Mouse (Mus musculus): ENCODE data around the gene Nat14. TPM values are rescaled to one million over a fixed set of nuclear protein-coding genes. Genes with fewer than 3 reads are reported as not detected.
A peak's percentile ranks its signal among the peaks of the same experiment; 100 is the strongest.

Nat14 gene
- polyA plus RNA-seq, 1 experiment from 2014 or later = 2.5 TPM

DNA sequence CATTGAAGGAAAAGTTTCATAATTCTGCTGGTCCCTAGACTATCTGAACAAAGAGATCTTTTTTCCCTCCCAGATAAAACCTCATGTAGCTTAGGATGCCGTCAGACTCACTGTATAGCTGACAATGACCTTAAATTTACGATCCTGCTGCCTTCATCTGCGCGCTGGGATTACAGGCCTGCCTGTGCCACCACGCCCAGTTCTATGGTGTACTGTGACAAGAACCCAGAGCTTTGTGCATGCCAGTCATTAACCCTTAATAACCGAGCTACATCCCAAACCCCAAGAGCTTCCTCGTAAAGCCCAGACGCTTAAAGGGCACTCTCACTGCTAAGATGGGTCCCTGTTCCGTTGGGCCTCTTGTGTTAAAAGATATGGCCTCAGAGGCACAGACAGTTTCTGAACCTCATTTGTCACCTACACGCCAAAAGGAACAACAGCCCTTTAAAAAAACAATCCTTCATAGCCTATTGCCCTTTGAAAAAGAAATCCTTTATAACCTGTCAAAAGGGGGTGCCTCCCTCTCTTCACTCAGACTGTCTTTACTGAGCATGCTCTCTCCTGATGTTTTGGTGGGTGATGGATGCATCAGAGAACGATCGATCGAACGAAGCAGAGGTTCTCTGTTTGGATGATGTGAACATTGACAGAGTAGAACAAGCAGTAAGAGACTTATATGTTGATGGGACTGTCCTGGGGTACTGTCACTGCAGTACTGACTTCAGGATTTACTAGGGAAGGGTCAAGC is 6.0 kb upstream of the Nat14 start:
- Histone ChIP-seq H3K27ac (ENCODE audit: low read length) (peak overlapping the region; percentile 97), H3K36me3 (ENCODE audit: control insufficient read depth, insufficient read depth, low read length) (peaks cover 19% of the 10 kb centered on the region), H3K9ac (ENCODE audit: low read length) (peak overlapping the region; percentile 96), H3K27me3 (ENCODE audit: control insufficient read depth, insufficient read depth, low read depth, low read length) (no peaks in the 10 kb centered on the region), H3K4me1 (replicated peaks; ENCODE audit: control insufficient read depth, insufficient read depth, low read length) (peaks cover 14% of the 10 kb centered on the region), H3K4me2 (ENCODE audit: low read depth, low read length) (peak overlapping the region; percentile 91), H3K4me3 (ENCODE audit: low read length) (peak overlapping the region; percentile 77), H3K9me3 (ENCODE audit: control insufficient read depth, low read length) (no peaks in the 10 kb centered on the region)
- ATAC-seq (ENCODE audit: low read depth) = peak; percentile 59
- 13% methylated on average over 14 of the region's 14 CpGs for WGBS

DNA sequence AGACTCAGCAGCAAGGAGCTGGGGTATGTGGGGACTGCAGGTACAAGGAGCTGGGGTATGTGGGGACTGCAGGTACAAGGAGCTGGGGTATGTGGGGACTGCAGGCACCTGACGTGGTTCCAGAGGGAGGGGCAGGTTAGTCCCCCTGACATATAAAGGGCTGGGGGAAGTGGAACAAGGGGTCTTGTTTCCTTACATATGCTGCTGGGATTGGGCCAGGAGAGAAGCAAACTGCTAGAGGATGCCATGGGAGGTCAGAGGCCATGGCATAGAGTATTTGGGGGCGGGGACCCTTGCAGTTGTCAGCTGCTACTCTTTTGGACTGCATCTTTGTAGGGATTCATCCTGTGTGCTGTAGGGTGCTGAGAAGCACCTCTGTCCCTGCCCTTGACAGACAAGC is 4.3 kb upstream of the Nat14 start:
- no peak overlapping the region for H3K9ac ChIP-seq (ENCODE audit: low read length)
- 97% methylated on average over 2 of the region's 2 CpGs for WGBS

DNA sequence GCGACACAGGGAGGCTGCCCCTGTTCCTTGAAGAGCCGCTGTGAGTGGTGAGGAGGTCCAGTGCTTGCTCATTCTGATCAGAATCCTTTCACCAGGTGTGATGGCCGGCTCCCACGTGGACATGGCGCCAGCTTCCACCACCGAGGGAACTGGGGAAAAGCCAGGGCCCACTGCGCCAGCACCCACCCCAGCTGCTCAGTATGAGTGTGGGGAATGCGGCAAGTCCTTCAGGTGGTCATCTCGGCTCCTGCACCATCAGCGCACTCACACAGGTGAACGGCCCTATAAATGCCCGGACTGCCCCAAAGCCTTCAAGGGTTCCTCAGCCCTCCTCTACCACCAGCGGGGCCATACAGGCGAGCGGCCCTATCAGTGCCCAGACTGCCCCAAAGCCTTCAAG is 3.1 kb upstream of the Nat14 start:
- H3K9ac ChIP-seq (ENCODE audit: low read length) = no peak overlapping the region
- no peak for ATAC-seq (ENCODE audit: low read depth)
- peaks cover 28% of the 10 kb centered on the region for H3K4me1 ChIP-seq (replicated peaks; ENCODE audit: control insufficient read depth, insufficient read depth, low read length)
- H3K4me2 ChIP-seq (ENCODE audit: low read depth, low read length) = no peak overlapping the region
- peaks cover 19% of the 10 kb centered on the region for H3K36me3 ChIP-seq (ENCODE audit: control insufficient read depth, insufficient read depth, low read length)
- no peak overlapping the region for H3K27ac ChIP-seq (ENCODE audit: low read length)
- no peaks in the 10 kb centered on the region for H3K9me3 ChIP-seq (ENCODE audit: control insufficient read depth, low read length)
- no peaks in the 10 kb centered on the region for H3K27me3 ChIP-seq (ENCODE audit: control insufficient read depth, insufficient read depth, low read depth, low read length)
- H3K4me3 ChIP-seq (ENCODE audit: low read length) = no peak overlapping the region
- WGBS = 91% methylated on average over 15 of the region's 15 CpGs

More for the DNA sequence above, 4.3 kb upstream of the Nat14 start:
- H3K27me3 ChIP-seq (ENCODE audit: control insufficient read depth, insufficient read depth, low read depth, low read length) = no peaks in the 10 kb centered on the region
- H3K27ac ChIP-seq (ENCODE audit: low read length) = no peak overlapping the region
- H3K9me3 ChIP-seq (ENCODE audit: control insufficient read depth, low read length) = no peaks in the 10 kb centered on the region
- H3K36me3 ChIP-seq (ENCODE audit: control insufficient read depth, insufficient read depth, low read length) = peaks cover 19% of the 10 kb centered on the region
- no peak overlapping the region for H3K4me2 ChIP-seq (ENCODE audit: low read depth, low read length)
- ATAC-seq (ENCODE audit: low read depth) = no peak
- peaks cover 16% of the 10 kb centered on the region for H3K4me1 ChIP-seq (replicated peaks; ENCODE audit: control insufficient read depth, insufficient read depth, low read length)
- H3K4me3 ChIP-seq (ENCODE audit: low read length) = no peak overlapping the region

DNA sequence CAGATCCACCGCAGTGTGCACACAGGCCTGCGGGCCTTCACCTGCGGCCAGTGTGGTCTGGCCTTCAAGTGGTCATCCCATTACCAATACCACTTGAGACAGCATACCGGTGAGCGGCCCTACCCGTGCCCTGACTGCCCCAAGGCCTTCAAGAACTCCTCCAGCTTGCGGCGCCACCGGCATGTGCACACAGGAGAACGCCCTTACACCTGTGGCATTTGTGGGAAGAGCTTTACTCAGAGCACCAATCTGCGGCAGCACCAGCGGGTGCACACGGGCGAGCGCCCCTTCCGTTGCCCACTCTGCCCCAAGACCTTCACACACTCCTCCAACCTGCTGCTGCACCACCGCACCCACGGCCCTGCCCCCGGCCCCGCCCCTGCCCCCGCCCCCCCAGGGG is 2.7 kb upstream of the Nat14 start:
- no peak overlapping the region for H3K4me3 ChIP-seq (ENCODE audit: low read length)
- no peaks in the 10 kb centered on the region for H3K27me3 ChIP-seq (ENCODE audit: control insufficient read depth, insufficient read depth, low read depth, low read length)
- peaks cover 19% of the 10 kb centered on the region for H3K36me3 ChIP-seq (ENCODE audit: control insufficient read depth, insufficient read depth, low read length)
- no peaks in the 10 kb centered on the region for H3K9me3 ChIP-seq (ENCODE audit: control insufficient read depth, low read length)
- 91% methylated on average over 16 of the region's 21 CpGs for WGBS
- ATAC-seq (ENCODE audit: low read depth) = no peak
- H3K27ac ChIP-seq (ENCODE audit: low read length) = no peak overlapping the region
- H3K9ac ChIP-seq (ENCODE audit: low read length) = no peak overlapping the region
- peaks cover 32% of the 10 kb centered on the region for H3K4me1 ChIP-seq (replicated peaks; ENCODE audit: control insufficient read depth, insufficient read depth, low read length)
- H3K4me2 ChIP-seq (ENCODE audit: low read depth, low read length) = no peak overlapping the region

DNA sequence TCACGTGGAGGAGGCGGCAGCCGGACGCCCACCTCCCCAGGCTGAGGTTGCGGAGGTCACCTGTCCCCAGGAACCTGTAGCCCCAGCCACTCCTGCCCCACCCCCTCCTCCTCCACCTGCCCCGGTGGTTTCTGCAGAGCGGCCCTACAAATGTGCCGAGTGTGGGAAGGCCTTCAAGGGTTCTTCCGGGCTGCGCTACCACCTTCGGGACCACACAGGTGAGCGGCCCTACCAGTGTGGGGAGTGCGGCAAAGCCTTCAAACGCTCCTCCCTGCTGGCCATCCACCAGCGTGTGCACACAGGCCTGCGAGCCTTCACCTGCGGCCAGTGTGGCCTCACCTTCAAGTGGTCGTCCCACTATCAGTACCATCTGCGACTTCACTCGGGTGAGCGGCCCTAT is 1.9 kb upstream of the Nat14 start:
- no peak for ATAC-seq (ENCODE audit: low read depth)
- 85% methylated on average over 21 of the region's 21 CpGs for WGBS
- Histone ChIP-seq H3K27ac (ENCODE audit: low read length) (no peak overlapping the region), H3K9ac (ENCODE audit: low read length) (no peak overlapping the region), H3K4me1 (replicated peaks; ENCODE audit: control insufficient read depth, insufficient read depth, low read length) (peaks cover 33% of the 10 kb centered on the region), H3K27me3 (ENCODE audit: control insufficient read depth, insufficient read depth, low read depth, low read length) (no peaks in the 10 kb centered on the region), H3K4me3 (ENCODE audit: low read length) (no peak overlapping the region), H3K36me3 (ENCODE audit: control insufficient read depth, insufficient read depth, low read length) (peaks cover 19% of the 10 kb centered on the region), H3K9me3 (ENCODE audit: control insufficient read depth, low read length) (no peaks in the 10 kb centered on the region), H3K4me2 (ENCODE audit: low read depth, low read length) (no peak overlapping the region)

DNA sequence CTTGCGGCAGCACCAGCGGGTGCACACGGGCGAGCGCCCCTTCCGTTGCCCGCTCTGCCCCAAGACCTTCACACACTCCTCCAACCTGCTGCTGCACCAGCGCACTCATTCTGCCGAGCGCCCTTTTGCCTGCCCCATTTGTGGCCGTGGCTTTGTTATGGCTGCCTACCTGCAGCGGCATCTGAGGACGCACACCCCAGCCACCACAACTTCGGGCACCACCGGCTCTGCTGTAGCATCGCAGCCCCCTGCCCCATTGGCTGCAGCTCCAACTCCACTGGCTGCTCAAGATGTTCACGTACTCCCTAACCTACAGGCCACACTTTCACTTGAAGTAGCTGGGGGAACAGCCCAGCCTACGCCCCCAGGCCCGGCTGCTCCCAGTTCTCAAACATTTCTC is 1.3 kb upstream of the Nat14 start:
- Histone ChIP-seq H3K4me2 (ENCODE audit: low read depth, low read length) (no peak overlapping the region), H3K9me3 (ENCODE audit: control insufficient read depth, low read length) (no peaks in the 10 kb centered on the region), H3K27ac (ENCODE audit: low read length) (peak overlapping the region; percentile 62), H3K4me1 (replicated peaks; ENCODE audit: control insufficient read depth, insufficient read depth, low read length) (peaks cover 37% of the 10 kb centered on the region), H3K4me3 (ENCODE audit: low read length) (no peak overlapping the region), H3K36me3 (ENCODE audit: control insufficient read depth, insufficient read depth, low read length) (peaks cover 19% of the 10 kb centered on the region), H3K27me3 (ENCODE audit: control insufficient read depth, insufficient read depth, low read depth, low read length) (no peaks in the 10 kb centered on the region), H3K9ac (ENCODE audit: low read length) (no peak overlapping the region)
- no peak for ATAC-seq (ENCODE audit: low read depth)
- WGBS = 88% methylated on average over 19 of the region's 19 CpGs

DNA sequence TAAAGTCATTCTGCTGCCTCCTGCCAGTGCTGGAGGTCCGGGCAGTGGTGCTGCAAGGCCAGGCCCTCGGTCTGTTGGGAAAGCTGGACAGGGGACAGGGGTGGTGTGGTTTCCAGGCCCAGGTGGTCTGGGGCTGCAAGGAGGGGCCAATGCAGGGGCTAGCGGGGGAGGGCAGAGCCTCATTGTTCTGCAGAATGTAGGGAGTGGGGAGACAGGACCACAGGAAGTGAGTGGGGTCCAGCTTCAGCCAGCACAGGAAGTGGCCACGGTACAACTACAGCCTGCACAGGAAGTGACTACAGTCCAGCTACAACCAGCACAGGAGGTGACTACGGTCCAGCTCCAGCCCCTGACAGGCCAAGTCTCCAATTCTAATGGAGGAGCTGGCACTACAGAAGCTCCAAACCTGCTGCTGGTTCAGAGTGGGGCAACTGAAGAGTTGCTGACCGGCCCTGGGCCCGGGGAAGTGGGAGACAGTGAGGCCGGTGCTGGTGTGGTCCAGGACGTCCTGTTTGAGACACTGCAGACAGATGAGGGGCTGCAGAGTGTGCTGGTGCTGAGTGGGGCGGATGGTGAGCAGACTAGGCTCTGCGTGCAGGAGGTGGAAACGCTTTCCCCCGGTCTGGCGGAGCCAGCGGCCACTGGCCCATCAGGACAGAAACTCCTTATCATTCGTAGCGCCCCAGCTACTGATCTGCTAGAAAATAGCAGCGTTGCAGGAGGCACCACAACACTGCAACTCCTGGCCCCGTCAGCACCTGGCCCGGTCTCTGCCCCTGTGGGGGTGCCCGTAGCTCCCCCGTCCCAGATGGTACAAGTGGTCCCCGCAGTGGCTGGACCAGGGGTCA is 628 bp upstream of the Nat14 start:
- H3K27ac ChIP-seq (ENCODE audit: low read length) = peak overlapping the region; percentile 62
- no peak overlapping the region for H3K4me3 ChIP-seq (ENCODE audit: low read length)
- peak overlapping the region; percentile 20; the same call in 1 of the 2 replicates for H3K9ac ChIP-seq (ENCODE audit: low read length)
- H3K9me3 ChIP-seq (ENCODE audit: control insufficient read depth, low read length) = no peaks in the 10 kb centered on the region
- peaks cover 19% of the 10 kb centered on the region for H3K36me3 ChIP-seq (ENCODE audit: control insufficient read depth, insufficient read depth, low read length)
- 51% methylated on average over 23 of the region's 23 CpGs for WGBS
- 0 out of 2 replicates have a peak overlapping the region, but pooled peaks have one; percentile 17 for H3K4me2 ChIP-seq (ENCODE audit: low read depth, low read length)
- H3K4me1 ChIP-seq (replicated peaks; ENCODE audit: control insufficient read depth, insufficient read depth, low read length) = peaks cover 41% of the 10 kb centered on the region
- H3K27me3 ChIP-seq (ENCODE audit: control insufficient read depth, insufficient read depth, low read depth, low read length) = no peaks in the 10 kb centered on the region
- no peak for ATAC-seq (ENCODE audit: low read depth)

DNA sequence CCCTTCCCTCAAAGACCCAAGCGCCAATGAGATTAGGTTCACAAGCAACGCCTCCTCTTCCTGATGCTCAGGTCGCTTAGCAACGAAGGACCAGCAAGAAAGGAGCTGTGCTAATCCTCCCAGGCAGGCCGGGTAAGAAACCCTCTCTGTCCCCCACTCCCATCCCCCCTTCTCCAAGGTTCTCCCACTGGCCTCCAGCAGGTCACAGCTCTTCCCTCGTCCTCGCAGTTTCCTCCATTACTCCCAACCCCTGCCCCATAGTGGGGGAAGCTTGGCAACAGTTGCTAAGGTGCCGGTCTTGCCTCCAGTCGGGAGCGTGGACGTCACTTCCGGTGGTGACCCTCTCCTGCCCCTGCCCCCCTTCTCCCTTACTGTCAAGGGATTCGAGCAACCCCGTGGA is 680 bp downstream of the Nat14 start:
- 1% methylated on average over 14 of the region's 14 CpGs for WGBS
- Histone ChIP-seq H3K36me3 (ENCODE audit: control insufficient read depth, insufficient read depth, low read length) (peaks cover 19% of the 10 kb centered on the region), H3K4me2 (ENCODE audit: low read depth, low read length) (peak overlapping the region; percentile 54), H3K9me3 (ENCODE audit: control insufficient read depth, low read length) (no peaks in the 10 kb centered on the region), H3K27me3 (ENCODE audit: control insufficient read depth, insufficient read depth, low read depth, low read length) (no peaks in the 10 kb centered on the region), H3K4me1 (replicated peaks; ENCODE audit: control insufficient read depth, insufficient read depth, low read length) (peaks cover 37% of the 10 kb centered on the region), H3K9ac (ENCODE audit: low read length) (peak overlapping the region; percentile 24; the same call in 1 of the 2 replicates), H3K27ac (ENCODE audit: low read length) (no peak overlapping the region), H3K4me3 (ENCODE audit: low read length) (peak overlapping the region; percentile 28)
- no peak for ATAC-seq (ENCODE audit: low read depth)

DNA sequence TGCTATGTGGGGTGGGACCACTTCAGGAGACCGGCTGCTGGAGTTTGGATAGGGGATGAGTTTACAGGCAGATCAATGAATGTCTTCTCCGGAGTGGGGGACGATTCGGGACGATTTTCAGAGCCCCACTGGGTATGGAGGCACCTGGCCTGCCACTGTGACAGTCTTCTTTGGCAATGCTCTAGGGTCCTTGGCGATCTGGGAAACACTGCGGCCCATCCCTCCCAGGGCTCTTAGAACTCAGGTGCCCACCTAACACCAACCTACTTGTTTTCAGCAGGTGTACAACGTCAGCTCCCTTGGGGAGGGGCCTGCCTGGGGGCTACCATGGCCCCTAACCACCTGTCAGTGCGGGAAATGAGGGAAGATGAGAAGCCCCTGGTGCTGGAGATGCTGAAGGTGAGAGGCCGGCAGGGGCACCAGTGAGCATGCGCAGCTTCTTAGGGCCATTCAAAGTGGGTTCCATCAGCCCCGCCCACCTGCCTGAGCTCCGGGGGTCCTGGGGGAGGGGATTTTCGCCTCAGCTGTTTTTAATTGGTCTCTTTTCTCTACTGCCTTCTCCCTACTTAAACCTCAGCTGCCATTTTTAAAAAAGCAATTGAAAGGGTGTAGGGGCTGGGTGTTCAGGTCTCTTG is 1.2 kb downstream of the Nat14 start:
- no peak overlapping the region; the same call in 1 of the 2 replicates for H3K27ac ChIP-seq (ENCODE audit: low read length)

More for the DNA sequence above, 1.2 kb downstream of the Nat14 start:
- H3K9me3 ChIP-seq (ENCODE audit: control insufficient read depth, low read length) = no peaks in the 10 kb centered on the region
- peaks cover 37% of the 10 kb centered on the region for H3K4me1 ChIP-seq (replicated peaks; ENCODE audit: control insufficient read depth, insufficient read depth, low read length)
- peak overlapping the region; percentile 65; the same call in 1 of the 2 replicates for H3K9ac ChIP-seq (ENCODE audit: low read length)
- no peaks in the 10 kb centered on the region for H3K27me3 ChIP-seq (ENCODE audit: control insufficient read depth, insufficient read depth, low read depth, low read length)
- no peak for ATAC-seq (ENCODE audit: low read depth)
- peaks cover 19% of the 10 kb centered on the region for H3K36me3 ChIP-seq (ENCODE audit: control insufficient read depth, insufficient read depth, low read length)
- WGBS = under 1% methylated on average over 14 of the region's 14 CpGs
- H3K4me3 ChIP-seq (ENCODE audit: low read length) = peak overlapping the region; percentile 28
- peak overlapping the region; percentile 54 for H3K4me2 ChIP-seq (ENCODE audit: low read depth, low read length)

Measured in lung, embryonic 16.5 days (tissue).